Mouse (Mus musculus) kidney, adult 2 months (tissue): ENCODE results near the gene Rapgef5.

Experiments used
- CTCF ChIP-seq: fragments of 200-500 bp; conservative IDR thresholded peaks from 2 replicates; pipeline ENCODE4 v1.5.1; 2011; ENCODE audit warnings: low read depth, mild to moderate bottlenecking, control low read depth, low read length, moderate library complexity, mixed read lengths; ENCODE audit not compliant: insufficient read depth, insufficient read length
- POLR2A ChIP-seq: fragments of 200-500 bp; IDR thresholded peaks from one replicate; pipeline ENCODE4 v1.6.1; 2011; ENCODE audit warnings: low read depth, low read length, control low read depth

- TF ChIP-seq POLR2A (no peak), CTCF (no peak)
Measured at GRCm38 (mm10) chr12:117686732-117687131, 170.5 kb downstream of the Rapgef5 start.
